Mouse (Mus musculus) midbrain, embryonic 10.5 days (tissue): Measurements from ENCODE around the gene Igf2bp2. TPM values are rescaled to one million over a fixed set of nuclear protein-coding genes. Genes with fewer than 3 reads are reported as not detected.
A peak's percentile ranks its signal among the peaks of the same experiment; 100 is the strongest.

Source experiments
- DNase-seq: peaks from one replicate; pipeline ENCODE4 v3.0.0-alpha.2; 2017; ENCODE audit warnings: low spot score
- H3K27ac ChIP-seq: fragments of 300-500 bp; sonication (generic); replicated peaks from 2 replicates; pipeline ENCODE4 v1.5.1; 2016; ENCODE audit warnings: mild to moderate bottlenecking
- H3K27me3 ChIP-seq: fragments of 300-500 bp; sonication (generic); 2 replicates; pipeline ENCODE4 v1.6.1; 2016; ENCODE audit warnings: low read depth, mild to moderate bottlenecking; ENCODE audit not compliant: poor library complexity, severe bottlenecking
- H3K36me3 ChIP-seq: fragments of 300-500 bp; sonication (generic); 2 replicates; pipeline ENCODE4 v1.6.1; 2016; ENCODE audit warnings: mild to moderate bottlenecking, moderate library complexity
- H3K4me1 ChIP-seq: fragments of 300-500 bp; sonication (generic); 2 replicates; pipeline ENCODE4 v1.6.1; 2016
- H3K4me3 ChIP-seq: fragments of 300-500 bp; sonication (generic); 2 replicates; pipeline ENCODE4 v1.5.1; 2016; ENCODE audit warnings: mild to moderate bottlenecking, moderate library complexity
- H3K9me3 ChIP-seq: fragments of 300-500 bp; sonication (generic); replicated peaks from 2 replicates; pipeline ENCODE4 v1.6.1; 2016; ENCODE audit warnings: mild to moderate bottlenecking
- WGBS: fragments of 180-500 bp; shearing (Covaris S2); methylation state at CpG from one replicate; pipeline ENCODE4 v1.1.7; 2016; 5-methylcytosine and 5-hydroxymethylcytosine counted together
- polyA plus RNA-seq: library from polyadenylated mRNA; unstranded; fragments of >200 nt; fragmentation: Nextera tagmentation; extraction: Ambion mirVana; gene quantifications from 2 replicates; pipeline ENCODE4 v1.2.1, GENCODE M21; 2016

Igf2bp2 gene
- 127 and 148 TPM in 2 replicates for polyA plus RNA-seq

- Histone ChIP-seq H3K4me1 (peaks cover 40% of the 10 kb centered on the region), H3K36me3 (no peaks in the 10 kb centered on the region), H3K9me3 (no peaks in the 10 kb centered on the region), H3K4me3 (peak within 1 kb of the TSS; percentile 92), H3K27me3 (no peaks in the 10 kb centered on the region; the same call in 1 of the 2 replicates), H3K27ac (peak within 1 kb of the TSS; percentile 99)
- 2% methylated on average over 117 of the region's 131 CpGs for WGBS
- peak; percentile 83 for DNase-seq
These were observed at the start of gene Igf2bp2 for GRCm38 (mm10) chr16:22162512-22163455. Igf2bp2 (minus strand) TSS chr16:22163299.

- no peak overlapping the region for H3K4me3 ChIP-seq
- no peaks in the 10 kb centered on the region for H3K27me3 ChIP-seq
- H3K36me3 ChIP-seq: no peaks in the 10 kb centered on the region
- no peaks in the 10 kb centered on the region for H3K4me1 ChIP-seq
- H3K27ac ChIP-seq: no peak overlapping the region
- DNase-seq: no peak
- 93% methylated on average over 1 of the region's 1 CpGs for WGBS
- no peaks in the 10 kb centered on the region for H3K9me3 ChIP-seq
These were observed 40.4 kb upstream of the Igf2bp2 start for GRCm38 (mm10) chr16:22203501-22203900.

- WGBS: 83% methylated on average over 3 of the region's 3 CpGs
These were observed 38.8 kb upstream of the Igf2bp2 start for GRCm38 (mm10) chr16:22201858-22202257.

GRCm38 (mm10) chr16:22200476-22200875 is 37.4 kb upstream of the Igf2bp2 start:
- no peak for DNase-seq
- no peaks in the 10 kb centered on the region for H3K9me3 ChIP-seq
- no peak overlapping the region for H3K4me3 ChIP-seq
- 54% methylated on average over 1 of the region's 1 CpGs for WGBS
- no peak overlapping the region for H3K27ac ChIP-seq
- no peaks in the 10 kb centered on the region for H3K4me1 ChIP-seq
- no peaks in the 10 kb centered on the region for H3K36me3 ChIP-seq
- no peaks in the 10 kb centered on the region for H3K27me3 ChIP-seq

More at GRCm38 (mm10) chr16:22201858-22202257, 38.8 kb upstream of the Igf2bp2 start:
- H3K27me3 ChIP-seq: no peaks in the 10 kb centered on the region
- no peaks in the 10 kb centered on the region for H3K4me1 ChIP-seq
- H3K27ac ChIP-seq: no peak overlapping the region
- DNase-seq: no peak
- H3K9me3 ChIP-seq: no peaks in the 10 kb centered on the region
- no peaks in the 10 kb centered on the region for H3K36me3 ChIP-seq
- H3K4me3 ChIP-seq: no peak overlapping the region

- H3K4me1 ChIP-seq: no peaks in the 10 kb centered on the region
- no peak overlapping the region for H3K4me3 ChIP-seq
- DNase-seq: no peak
- no peaks in the 10 kb centered on the region; the same call in 1 of the 2 replicates for H3K9me3 ChIP-seq
- 78% methylated on average over 12 of the region's 12 CpGs for WGBS
- no peaks in the 10 kb centered on the region for H3K36me3 ChIP-seq
- no peaks in the 10 kb centered on the region for H3K27me3 ChIP-seq
- no peak overlapping the region for H3K27ac ChIP-seq
These were observed 24.3 kb upstream of the Igf2bp2 start for GRCm38 (mm10) chr16:22187366-22187765.

- WGBS: 82% methylated on average over 3 of the region's 3 CpGs
These were observed 22.3 kb upstream of the Igf2bp2 start for GRCm38 (mm10) chr16:22185411-22185810.

GRCm38 (mm10) chr16:22184113-22184512 is 21.0 kb upstream of the Igf2bp2 start:
- H3K4me3 ChIP-seq: no peak overlapping the region
- no peak overlapping the region for H3K27ac ChIP-seq
- no peaks in the 10 kb centered on the region for H3K27me3 ChIP-seq
- no peaks in the 10 kb centered on the region for H3K9me3 ChIP-seq
- H3K36me3 ChIP-seq: no peaks in the 10 kb centered on the region
- H3K4me1 ChIP-seq: no peaks in the 10 kb centered on the region
- DNase-seq: no peak
- 93% methylated on average over 5 of the region's 5 CpGs for WGBS

More at GRCm38 (mm10) chr16:22185411-22185810, 22.3 kb upstream of the Igf2bp2 start:
- H3K27me3 ChIP-seq: no peaks in the 10 kb centered on the region
- H3K4me3 ChIP-seq: no peak overlapping the region
- H3K27ac ChIP-seq: no peak overlapping the region
- no peak for DNase-seq
- H3K9me3 ChIP-seq: no peaks in the 10 kb centered on the region
- H3K4me1 ChIP-seq: no peaks in the 10 kb centered on the region
- no peaks in the 10 kb centered on the region for H3K36me3 ChIP-seq

GRCm38 (mm10) chr16:22182286-22182685 is 19.2 kb upstream of the Igf2bp2 start:
- DNase-seq: no peak
- no peaks in the 10 kb centered on the region for H3K36me3 ChIP-seq
- no peaks in the 10 kb centered on the region for H3K27me3 ChIP-seq
- no peak overlapping the region for H3K27ac ChIP-seq
- no peaks in the 10 kb centered on the region for H3K4me1 ChIP-seq
- WGBS: 85% methylated on average over 4 of the region's 4 CpGs
- H3K9me3 ChIP-seq: no peaks in the 10 kb centered on the region
- H3K4me3 ChIP-seq: no peak overlapping the region

GRCm38 (mm10) chr16:22178793-22179192 is 15.7 kb upstream of the Igf2bp2 start:
- H3K4me3 ChIP-seq: no peak overlapping the region
- H3K27ac ChIP-seq: no peak overlapping the region
- no peaks in the 10 kb centered on the region for H3K36me3 ChIP-seq
- 69% methylated on average over 3 of the region's 3 CpGs for WGBS
- no peaks in the 10 kb centered on the region for H3K27me3 ChIP-seq
- no peaks in the 10 kb centered on the region for H3K4me1 ChIP-seq
- peaks cover 7% of the 10 kb centered on the region; the same call in 1 of the 2 replicates for H3K9me3 ChIP-seq
- DNase-seq: no peak

- 90% methylated on average over 2 of the region's 2 CpGs for WGBS
These were observed 14.9 kb upstream of the Igf2bp2 start for GRCm38 (mm10) chr16:22177999-22178398.

GRCm38 (mm10) chr16:22168731-22169130 is 5.6 kb upstream of the Igf2bp2 start:
- Histone ChIP-seq H3K27me3 (no peaks in the 10 kb centered on the region; the same call in 1 of the 2 replicates), H3K9me3 (no peaks in the 10 kb centered on the region), H3K27ac (no peak overlapping the region), H3K4me1 (peaks cover 10% of the 10 kb centered on the region), H3K36me3 (peaks cover 7% of the 10 kb centered on the region), H3K4me3 (no peak overlapping the region)
- 93% methylated on average over 8 of the region's 8 CpGs for WGBS
- no peak for DNase-seq

More at GRCm38 (mm10) chr16:22177999-22178398, 14.9 kb upstream of the Igf2bp2 start:
- H3K36me3 ChIP-seq: no peaks in the 10 kb centered on the region
- DNase-seq: no peak
- H3K27ac ChIP-seq: no peak overlapping the region
- no peaks in the 10 kb centered on the region for H3K4me1 ChIP-seq
- no peaks in the 10 kb centered on the region for H3K27me3 ChIP-seq
- no peak overlapping the region for H3K4me3 ChIP-seq
- peaks cover 7% of the 10 kb centered on the region; the same call in 1 of the 2 replicates for H3K9me3 ChIP-seq

GRCm38 (mm10) chr16:22165556-22165955 is 2.5 kb upstream of the Igf2bp2 start:
- 85% methylated on average over 5 of the region's 5 CpGs for WGBS

GRCm38 (mm10) chr16:22164446-22164845 is 1.3 kb upstream of the Igf2bp2 start:
- peak overlapping the region; percentile 92 for H3K4me3 ChIP-seq
- H3K27me3 ChIP-seq: no peaks in the 10 kb centered on the region; the same call in 1 of the 2 replicates
- WGBS: 68% methylated on average over 8 of the region's 8 CpGs

More at GRCm38 (mm10) chr16:22165556-22165955, 2.5 kb upstream of the Igf2bp2 start:
- no peak overlapping the region for H3K4me3 ChIP-seq
- no peak for DNase-seq
- peaks cover 13% of the 10 kb centered on the region for H3K4me1 ChIP-seq
- H3K27ac ChIP-seq: no peak overlapping the region
- H3K36me3 ChIP-seq: peaks cover 7% of the 10 kb centered on the region
- H3K9me3 ChIP-seq: no peaks in the 10 kb centered on the region
- H3K27me3 ChIP-seq: no peaks in the 10 kb centered on the region; the same call in 1 of the 2 replicates

More at GRCm38 (mm10) chr16:22164446-22164845, 1.3 kb upstream of the Igf2bp2 start:
- no peak overlapping the region for H3K27ac ChIP-seq
- DNase-seq: no peak
- peaks cover 24% of the 10 kb centered on the region for H3K4me1 ChIP-seq
- no peaks in the 10 kb centered on the region for H3K9me3 ChIP-seq
- H3K36me3 ChIP-seq: peaks cover 7% of the 10 kb centered on the region
